Mouse (Mus musculus): ENCODE results near the gene Cnpy3. TPM values are rescaled to one million over a fixed set of nuclear protein-coding genes. Genes with fewer than 3 reads are reported as not detected.

Cnpy3 gene
- polyA plus RNA-seq, 1 experiment from 2014 or later: 71.9 TPM

GRCm38 (mm10) chr17:46751056-46751793 lies 789 bp downstream of the Cnpy3 start:
- peaks cover 24% of the 10 kb centered on the region for H3K4me1 ChIP-seq
- H3K36me3 ChIP-seq (replicated peaks): peaks cover 33% of the 10 kb centered on the region
- no peaks in the 10 kb centered on the region for H3K27me3 ChIP-seq (ENCODE audit: poor library complexity, severe bottlenecking)
- H3K9me3 ChIP-seq: peaks cover 3% of the 10 kb centered on the region; the same call in 1 of the 2 replicates
- WGBS: 37% methylated on average over 16 of the region's 16 CpGs
- peak overlapping the region; percentile 90 for H3K27ac ChIP-seq
- peak overlapping the region; percentile 67 for H3K4me3 ChIP-seq
- no peak for DNase-seq (ENCODE audit: extremely low spot score, low spot score)

GRCm38 (mm10) chr17:46750580-46750979 lies 1.4 kb downstream of the Cnpy3 start:
- peak overlapping the region; percentile 90; the same call in 1 of the 2 replicates for H3K27ac ChIP-seq
- peaks cover 3% of the 10 kb centered on the region; the same call in 1 of the 2 replicates for H3K9me3 ChIP-seq
- peaks cover 22% of the 10 kb centered on the region for H3K4me1 ChIP-seq
- peak overlapping the region; percentile 67 for H3K4me3 ChIP-seq
- 94% methylated on average over 4 of the region's 4 CpGs for whole genome bisulfite sequencing
- H3K27me3 ChIP-seq (ENCODE audit: poor library complexity, severe bottlenecking): no peaks in the 10 kb centered on the region
- peaks cover 40% of the 10 kb centered on the region for H3K36me3 ChIP-seq (replicated peaks)
- no peak for DNase-seq (ENCODE audit: extremely low spot score, low spot score)

GRCm38 (mm10) chr17:46749282-46749681 lies 2.7 kb downstream of the Cnpy3 start:
- H3K9me3 ChIP-seq: no peaks in the 10 kb centered on the region
- peaks cover 22% of the 10 kb centered on the region for H3K4me1 ChIP-seq
- 91% methylated on average over 5 of the region's 5 CpGs for WGBS
- no peak overlapping the region for H3K27ac ChIP-seq
- H3K36me3 ChIP-seq (replicated peaks): peaks cover 53% of the 10 kb centered on the region
- H3K4me3 ChIP-seq: no peak overlapping the region
- no peaks in the 10 kb centered on the region for H3K27me3 ChIP-seq (ENCODE audit: poor library complexity, severe bottlenecking)
- DNase-seq (ENCODE audit: extremely low spot score, low spot score): no peak

- no peaks in the 10 kb centered on the region for H3K27me3 ChIP-seq (ENCODE audit: poor library complexity, severe bottlenecking)
- no peak overlapping the region for H3K27ac ChIP-seq
- H3K36me3 ChIP-seq (replicated peaks): peaks cover 68% of the 10 kb centered on the region
- H3K9me3 ChIP-seq: no peaks in the 10 kb centered on the region
- no peak for DNase-seq (ENCODE audit: extremely low spot score, low spot score)
- H3K4me1 ChIP-seq: peaks cover 22% of the 10 kb centered on the region
- H3K4me3 ChIP-seq: no peak overlapping the region
- WGBS: 93% methylated on average over 2 of the region's 2 CpGs
Measured at GRCm38 (mm10) chr17:46747806-46748205, 4.2 kb downstream of the Cnpy3 start.

GRCm38 (mm10) chr17:46747234-46747633 lies 4.8 kb downstream of the Cnpy3 start:
- 88% methylated on average over 8 of the region's 8 CpGs for WGBS
- Histone ChIP-seq H3K4me3 (no peak overlapping the region), H3K4me1 (peaks cover 17% of the 10 kb centered on the region), H3K27ac (no peak overlapping the region), H3K27me3 (ENCODE audit: poor library complexity, severe bottlenecking) (no peaks in the 10 kb centered on the region), H3K36me3 (replicated peaks) (peaks cover 73% of the 10 kb centered on the region), H3K9me3 (no peaks in the 10 kb centered on the region)
- DNase-seq (ENCODE audit: extremely low spot score, low spot score): no peak

- H3K4me1 ChIP-seq: peaks cover 3% of the 10 kb centered on the region
- DNase-seq (ENCODE audit: extremely low spot score, low spot score): no peak
- no peaks in the 10 kb centered on the region for H3K9me3 ChIP-seq
- H3K27me3 ChIP-seq (ENCODE audit: poor library complexity, severe bottlenecking): no peaks in the 10 kb centered on the region
- 75% methylated on average over 2 of the region's 2 CpGs for WGBS
- no peak overlapping the region for H3K4me3 ChIP-seq
- peaks cover 88% of the 10 kb centered on the region for H3K36me3 ChIP-seq (replicated peaks)
- H3K27ac ChIP-seq: no peak overlapping the region
Measured at GRCm38 (mm10) chr17:46745506-46745905, 6.5 kb downstream of the Cnpy3 start.

GRCm38 (mm10) chr17:46742986-46743385 lies 9.0 kb downstream of the Cnpy3 start:
- no peak for DNase-seq (ENCODE audit: extremely low spot score, low spot score)
- Histone ChIP-seq H3K4me3 (no peak overlapping the region), H3K36me3 (replicated peaks) (peaks cover 85% of the 10 kb centered on the region), H3K27ac (no peak overlapping the region), H3K27me3 (ENCODE audit: poor library complexity, severe bottlenecking) (no peaks in the 10 kb centered on the region), H3K9me3 (no peaks in the 10 kb centered on the region), H3K4me1 (no peaks in the 10 kb centered on the region)
- WGBS: 93% methylated on average over 9 of the region's 9 CpGs

GRCm38 (mm10) chr17:46741305-46741704 lies 10.7 kb downstream of the Cnpy3 start:
- Histone ChIP-seq H3K9me3 (no peaks in the 10 kb centered on the region), H3K4me1 (no peaks in the 10 kb centered on the region), H3K27ac (no peak overlapping the region), H3K4me3 (no peak overlapping the region), H3K27me3 (ENCODE audit: poor library complexity, severe bottlenecking) (no peaks in the 10 kb centered on the region), H3K36me3 (replicated peaks) (peaks cover 83% of the 10 kb centered on the region)
- WGBS: 95% methylated on average over 6 of the region's 6 CpGs
- no peak for DNase-seq (ENCODE audit: extremely low spot score, low spot score)

- 64% methylated on average over 10 of the region's 10 CpGs for WGBS
- no peak overlapping the region for H3K27ac ChIP-seq
- no peaks in the 10 kb centered on the region for H3K4me1 ChIP-seq
- peaks cover 56% of the 10 kb centered on the region for H3K36me3 ChIP-seq (replicated peaks)
- H3K27me3 ChIP-seq (ENCODE audit: poor library complexity, severe bottlenecking): no peaks in the 10 kb centered on the region
- no peak for DNase-seq (ENCODE audit: extremely low spot score, low spot score)
- no peaks in the 10 kb centered on the region for H3K9me3 ChIP-seq
- no peak overlapping the region for H3K4me3 ChIP-seq
Measured at GRCm38 (mm10) chr17:46736160-46736559, 15.9 kb downstream of the Cnpy3 start.

- no peaks in the 10 kb centered on the region for H3K9me3 ChIP-seq
- H3K4me1 ChIP-seq: no peaks in the 10 kb centered on the region
- no peak overlapping the region for H3K27ac ChIP-seq
- 91% methylated on average over 7 of the region's 7 CpGs for WGBS
- no peak overlapping the region for H3K4me3 ChIP-seq
- H3K36me3 ChIP-seq (replicated peaks): peaks cover 51% of the 10 kb centered on the region
- 0 out of 2 replicates have a peak, but pooled peaks cover under 1% of the 10 kb centered on the region for H3K27me3 ChIP-seq (ENCODE audit: poor library complexity, severe bottlenecking)
- DNase-seq (ENCODE audit: extremely low spot score, low spot score): no peak
Measured at GRCm38 (mm10) chr17:46735287-46735686, 16.7 kb downstream of the Cnpy3 start.

GRCm38 (mm10) chr17:46734055-46734454 lies 18.0 kb downstream of the Cnpy3 start:
- Histone ChIP-seq H3K4me3 (no peak overlapping the region), H3K36me3 (replicated peaks) (peaks cover 47% of the 10 kb centered on the region), H3K9me3 (no peaks in the 10 kb centered on the region), H3K4me1 (peaks cover 1% of the 10 kb centered on the region; the same call in 1 of the 2 replicates), H3K27me3 (ENCODE audit: poor library complexity, severe bottlenecking) (peaks cover 13% of the 10 kb centered on the region), H3K27ac (no peak overlapping the region)
- DNase-seq (ENCODE audit: extremely low spot score, low spot score): no peak
- WGBS: 95% methylated on average over 3 of the region's 3 CpGs

GRCm38 (mm10) chr17:46728904-46729318 lies 23.1 kb downstream of the Cnpy3 start, which contains the start of gene Gnmt:
TSS of gene Gnmt (minus strand) at chr17:46729168.
- peaks cover 27% of the 10 kb centered on the region for H3K36me3 ChIP-seq (replicated peaks)
- peaks cover 26% of the 10 kb centered on the region for H3K27me3 ChIP-seq (ENCODE audit: poor library complexity, severe bottlenecking)
- peaks cover 11% of the 10 kb centered on the region for H3K4me1 ChIP-seq
- whole genome bisulfite sequencing: 16% methylated on average over 24 of the region's 24 CpGs
- no peak for DNase-seq (ENCODE audit: extremely low spot score, low spot score)
- peak within 1 kb of the TSS; percentile 3 for H3K4me3 ChIP-seq
- H3K27ac ChIP-seq: no peak within 1 kb of the TSS
- no peaks in the 10 kb centered on the region for H3K9me3 ChIP-seq

GRCm38 (mm10) chr17:46728496-46728895 lies 23.5 kb downstream of the Cnpy3 start:
- H3K4me1 ChIP-seq: peaks cover 11% of the 10 kb centered on the region
- no peak for DNase-seq (ENCODE audit: extremely low spot score, low spot score)
- peaks cover 26% of the 10 kb centered on the region for H3K27me3 ChIP-seq (ENCODE audit: poor library complexity, severe bottlenecking)
- peaks cover 31% of the 10 kb centered on the region for H3K36me3 ChIP-seq (replicated peaks)
- no peaks in the 10 kb centered on the region for H3K9me3 ChIP-seq
- H3K4me3 ChIP-seq: peak overlapping the region; percentile 3
- 48% methylated on average over 11 of the region's 11 CpGs for WGBS
- H3K27ac ChIP-seq: no peak overlapping the region

All from forebrain, embryonic 10.5 days (tissue).